Mouse (Mus musculus) liver, adult (tissue): ENCODE measurements around the gene D5Ertd579e.

ENCODE experiments used
- GATA4 ChIP-seq: IDR thresholded peaks from 2 replicates; pipeline ENCODE4 v1.6.1; 2014; ENCODE audit warnings: mild to moderate bottlenecking, low read length; ENCODE audit not compliant: insufficient replicate concordance

Gene D5Ertd579e

GRCm38 (mm10) chr5:36725861-36726260 is 30.0 kb upstream of the D5Ertd579e start:
- no peak for TF ChIP-seq GATA4

DNA sequence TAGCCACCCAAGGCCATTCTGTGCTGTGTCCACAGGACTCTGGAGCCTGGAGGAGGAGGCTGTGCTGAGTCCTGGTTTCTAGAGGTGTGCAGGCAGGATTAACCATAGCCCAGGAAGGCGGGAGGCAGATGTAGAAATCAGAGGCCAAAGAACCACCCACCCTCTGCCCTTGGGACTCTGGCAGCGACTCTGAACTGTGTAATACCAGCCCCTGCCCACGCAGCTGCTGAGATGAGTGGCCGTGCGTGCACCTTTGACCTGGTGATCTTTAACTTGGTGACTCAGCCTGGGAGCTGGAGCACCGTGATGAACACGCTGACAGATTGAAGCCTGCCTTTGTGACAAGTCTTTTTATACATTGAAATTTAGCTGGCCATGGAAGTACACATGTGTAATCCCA is 28.4 kb upstream of the D5Ertd579e start:
- TF ChIP-seq GATA4 = no peak

DNA sequence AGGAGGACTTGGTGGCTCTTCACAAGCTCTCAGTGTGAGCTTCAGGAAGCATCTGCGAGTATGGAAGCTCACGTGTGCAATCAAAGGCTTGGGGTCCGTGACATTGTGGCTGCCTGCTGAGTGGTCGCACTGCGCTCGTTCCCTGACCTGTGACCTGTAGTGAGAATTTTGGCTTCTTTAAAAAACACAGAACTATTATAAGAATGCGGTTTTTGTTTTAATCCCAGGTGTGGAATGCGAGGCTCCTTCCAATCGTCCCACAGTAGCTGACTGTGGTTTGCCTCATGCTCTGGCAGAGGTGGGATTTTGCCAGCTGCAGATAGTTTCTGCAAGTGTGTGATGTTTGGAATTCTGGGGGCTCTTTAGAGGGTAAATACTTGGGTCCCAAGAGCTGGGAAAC is 27.5 kb upstream of the D5Ertd579e start:
- no peak for TF ChIP-seq GATA4

DNA sequence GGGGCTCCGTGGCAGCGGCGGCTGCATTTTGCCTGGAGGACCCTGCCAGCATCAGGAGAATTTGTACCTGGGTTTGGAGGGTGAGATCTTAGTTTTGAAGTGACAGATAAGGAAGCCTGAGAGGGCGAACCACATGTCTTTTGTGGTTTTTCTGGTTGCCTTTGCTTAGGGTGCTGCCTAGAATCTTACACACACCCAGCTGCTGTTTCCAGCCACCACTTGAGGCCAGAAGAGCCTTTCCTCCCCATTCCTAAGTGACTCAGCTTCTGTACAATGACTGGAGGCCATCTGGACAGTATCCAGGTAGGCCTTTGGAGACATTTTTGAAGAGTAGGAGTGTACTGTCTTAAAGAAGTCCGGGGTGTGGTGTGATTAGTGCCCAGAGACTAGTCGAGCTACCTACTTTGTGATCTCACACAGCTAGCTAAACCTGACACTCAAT is 26.6 kb upstream of the D5Ertd579e start:
- TF ChIP-seq GATA4 = no peak

DNA sequence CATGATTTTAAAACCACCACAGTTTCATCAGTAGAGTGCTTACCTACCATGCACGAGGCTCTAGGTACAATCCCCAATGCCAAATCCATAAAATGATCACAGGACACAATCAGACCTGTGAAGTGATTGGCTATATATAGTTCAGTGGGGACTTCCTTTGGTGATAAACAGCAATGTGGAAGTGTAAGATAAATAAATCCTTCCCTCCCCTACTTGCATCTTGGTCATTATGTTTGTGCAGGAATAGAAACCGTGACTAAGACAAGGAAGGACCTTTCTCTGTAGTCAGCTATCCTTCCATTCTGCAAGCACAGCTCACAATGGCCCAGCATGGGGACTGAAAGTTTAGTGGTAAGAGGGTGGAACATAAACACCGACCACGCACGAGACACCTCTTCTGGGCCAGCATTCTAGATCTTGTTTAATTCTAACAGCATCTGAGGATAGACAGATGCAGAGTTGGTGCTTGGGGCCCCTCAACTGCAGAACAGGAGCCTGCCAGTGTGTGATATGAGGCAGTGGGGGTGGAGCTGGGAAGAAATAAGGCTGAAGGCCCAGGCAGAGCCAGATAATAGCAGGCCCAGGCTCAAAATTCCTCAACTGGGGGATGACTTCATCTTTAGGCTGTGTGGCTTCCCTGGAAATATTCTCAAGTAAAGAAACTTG is 25.0 kb upstream of the D5Ertd579e start:
- no peak for TF ChIP-seq GATA4

GRCm38 (mm10) chr5:36720219-36720618 is 24.4 kb upstream of the D5Ertd579e start:
- no peak for TF ChIP-seq GATA4

GRCm38 (mm10) chr5:36719601-36720000 is 23.8 kb upstream of the D5Ertd579e start:
- no peak for TF ChIP-seq GATA4

DNA sequence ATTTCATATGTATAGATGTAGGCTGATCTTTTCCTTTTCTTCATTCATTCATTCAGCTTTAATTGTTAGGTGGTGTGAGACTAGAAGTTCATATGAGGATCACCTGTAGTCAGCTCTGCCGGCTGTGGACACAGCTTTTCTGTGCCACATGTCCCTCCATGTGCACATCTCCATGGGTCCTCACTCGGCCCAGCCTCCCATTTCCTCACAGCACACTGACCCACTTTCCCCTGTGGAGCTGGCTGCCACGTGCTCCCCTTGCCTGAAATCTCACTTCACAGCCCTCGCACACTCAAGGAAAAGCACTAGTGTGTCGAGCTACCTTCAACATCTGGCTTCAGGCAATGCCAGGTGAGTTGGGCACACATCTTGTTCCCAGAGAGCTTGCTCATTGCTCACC is 23.3 kb upstream of the D5Ertd579e start:
- no peak for TF ChIP-seq GATA4

GRCm38 (mm10) chr5:36717889-36718288 is 22.1 kb upstream of the D5Ertd579e start:
- no peak for TF ChIP-seq GATA4

DNA sequence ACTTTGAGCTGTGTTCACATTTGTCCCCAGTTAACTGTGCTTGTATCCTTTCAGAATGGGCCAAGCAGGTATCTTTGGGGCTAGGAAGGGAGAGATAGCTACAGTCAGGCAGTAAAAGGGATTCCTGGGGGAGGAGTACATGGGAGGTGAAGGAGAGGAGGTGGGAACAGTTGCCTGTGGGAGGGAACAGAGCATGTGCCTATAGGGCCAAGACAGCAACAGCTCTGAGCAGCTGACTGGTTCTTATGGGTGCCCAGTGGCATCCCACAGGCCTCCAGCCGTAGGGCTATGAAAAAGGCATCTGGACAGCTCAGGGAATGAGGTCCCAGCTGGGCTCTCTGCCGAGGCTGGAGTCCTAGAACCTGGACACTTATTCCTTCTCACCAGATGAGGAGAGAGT is 21.0 kb upstream of the D5Ertd579e start:
- no peak for TF ChIP-seq GATA4

- TF ChIP-seq GATA4 = no peak
Measured at GRCm38 (mm10) chr5:36714832-36715231, 19.0 kb upstream of the D5Ertd579e start.

DNA sequence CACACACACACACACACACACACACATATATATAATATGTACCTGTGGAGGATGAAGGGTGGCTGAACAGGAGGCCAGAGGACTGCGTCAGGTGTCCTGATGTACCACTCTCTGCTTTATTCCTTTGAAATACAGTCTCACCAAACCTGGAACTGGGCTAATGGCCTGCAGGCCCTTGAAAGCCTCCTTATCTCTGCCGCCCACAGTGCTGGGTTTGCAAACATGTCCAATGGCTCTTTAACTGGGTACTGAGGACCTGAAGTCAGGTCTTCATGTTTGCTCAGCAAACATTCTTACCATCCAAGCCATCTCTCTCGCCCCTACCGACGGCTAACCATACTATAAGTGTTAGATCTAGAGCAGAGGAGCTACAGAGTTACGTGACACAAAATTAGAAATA is 17.9 kb upstream of the D5Ertd579e start:
- TF ChIP-seq GATA4 = no peak

DNA sequence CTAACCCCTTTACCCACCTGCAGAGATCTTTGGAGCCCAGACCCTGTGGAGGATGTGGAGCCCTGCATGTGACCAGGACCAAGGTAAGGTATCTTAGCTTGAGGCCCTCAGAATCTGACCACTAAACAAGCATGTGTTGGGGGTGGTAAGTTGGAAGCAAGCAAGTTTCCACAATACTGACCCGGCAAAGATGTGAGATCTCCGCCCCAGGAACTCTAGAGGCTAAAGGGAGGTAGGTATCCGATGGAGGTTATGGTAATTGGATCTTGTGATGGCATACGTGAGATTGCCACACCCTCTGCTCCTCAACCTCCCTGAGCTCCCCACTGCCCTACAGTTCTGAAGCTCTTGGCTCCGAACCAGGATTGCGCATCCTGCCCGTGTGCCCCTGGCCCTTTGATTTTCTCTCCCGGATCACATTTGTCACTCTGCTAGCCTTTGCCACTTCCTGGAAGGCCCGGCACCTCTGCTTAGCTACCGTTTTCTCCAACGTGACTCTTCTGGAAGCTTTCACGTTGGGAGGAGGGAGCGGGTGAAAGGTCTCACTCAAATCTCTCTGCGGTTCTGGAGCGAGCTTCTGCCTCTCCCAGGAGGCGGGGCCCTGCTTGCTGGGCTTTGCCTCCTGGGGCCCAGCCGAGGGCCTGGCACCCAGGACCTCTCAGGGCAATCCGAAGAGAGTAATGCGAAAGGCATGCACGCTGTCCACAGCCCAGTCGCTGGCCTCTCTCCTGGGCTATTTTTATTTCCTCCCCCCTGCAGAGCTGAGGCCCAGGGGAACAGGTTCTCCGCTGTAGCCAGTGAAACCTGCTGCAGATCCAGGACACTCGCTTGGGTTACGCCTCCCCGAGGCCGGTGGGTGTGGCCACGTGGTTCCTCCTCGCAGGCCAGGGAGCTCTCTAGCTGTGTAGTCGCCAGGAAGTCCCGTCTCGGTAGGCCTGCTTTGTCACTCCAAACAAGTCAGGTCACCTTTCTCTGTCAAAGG is 17.0 kb upstream of the D5Ertd579e start:
- no peak; the same call in 1 of the 2 replicates for TF ChIP-seq GATA4

DNA sequence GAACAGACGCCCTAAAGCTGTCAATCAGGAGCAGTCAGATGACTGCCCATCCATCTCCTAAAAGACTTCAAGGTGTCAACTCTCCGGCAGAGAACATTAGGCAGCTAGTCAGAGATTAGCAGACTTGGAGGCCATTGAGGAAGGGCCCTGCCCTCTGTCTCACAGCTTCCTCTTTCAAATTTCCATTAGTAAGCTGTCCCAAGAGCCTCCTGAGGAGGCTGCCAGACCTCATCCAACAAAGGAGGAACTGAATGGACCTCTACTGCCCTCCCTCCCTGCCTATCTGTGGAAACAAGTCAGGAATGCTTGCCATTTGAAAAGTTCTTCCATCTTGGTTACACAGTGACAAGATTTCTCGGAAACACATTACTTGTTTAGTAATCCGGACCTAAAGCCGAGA is 16.0 kb upstream of the D5Ertd579e start:
- TF ChIP-seq GATA4 = no peak

DNA sequence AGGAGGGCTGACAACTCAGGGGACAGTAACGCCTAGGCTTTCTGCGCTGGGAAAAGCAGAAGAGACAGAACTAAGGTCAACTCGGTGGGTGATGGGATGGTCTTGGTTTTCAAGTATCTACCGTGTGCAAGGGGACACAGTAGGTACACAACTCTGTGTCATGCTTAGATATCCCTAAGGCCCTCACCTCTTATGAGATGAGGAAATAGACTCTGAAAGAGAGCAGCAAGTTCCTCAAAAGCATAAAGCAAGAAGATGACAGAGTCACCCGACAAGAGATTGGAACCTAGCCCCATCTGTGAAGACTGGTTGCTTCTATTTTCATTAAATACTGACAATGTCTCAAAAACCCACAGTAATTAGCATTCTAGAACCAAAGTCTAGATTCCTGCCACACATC is 10.0 kb upstream of the D5Ertd579e start:
- no peak for TF ChIP-seq GATA4

DNA sequence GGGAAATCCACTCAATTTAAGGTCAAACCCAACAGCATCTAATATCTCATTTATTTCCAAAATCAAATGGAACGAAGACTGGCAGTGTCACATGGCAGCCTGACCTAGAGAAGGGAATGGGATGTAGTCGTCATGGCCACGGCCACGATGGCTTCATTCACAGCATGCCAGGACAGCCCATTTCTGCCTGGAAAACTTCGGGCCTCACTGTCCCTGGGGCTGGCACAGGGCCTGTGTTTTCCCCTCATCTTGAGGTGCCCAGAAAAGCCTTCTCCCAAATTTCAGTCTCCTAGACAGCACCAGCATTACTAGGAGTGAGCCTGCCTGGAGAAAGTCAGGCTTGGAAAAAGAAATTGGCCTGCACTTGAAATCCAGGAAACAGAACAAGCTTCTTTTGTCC is 9.6 kb upstream of the D5Ertd579e start:
- no peak for TF ChIP-seq GATA4
